Mouse (Mus musculus): ENCODE measurements at regions not wholly inside any gene's neighbourhood (a gene's known extent, or its start where the extent isn't known, plus 50 kb on each side); places are given as distances from the start of the nearest gene placed in this dataset.

DNA sequence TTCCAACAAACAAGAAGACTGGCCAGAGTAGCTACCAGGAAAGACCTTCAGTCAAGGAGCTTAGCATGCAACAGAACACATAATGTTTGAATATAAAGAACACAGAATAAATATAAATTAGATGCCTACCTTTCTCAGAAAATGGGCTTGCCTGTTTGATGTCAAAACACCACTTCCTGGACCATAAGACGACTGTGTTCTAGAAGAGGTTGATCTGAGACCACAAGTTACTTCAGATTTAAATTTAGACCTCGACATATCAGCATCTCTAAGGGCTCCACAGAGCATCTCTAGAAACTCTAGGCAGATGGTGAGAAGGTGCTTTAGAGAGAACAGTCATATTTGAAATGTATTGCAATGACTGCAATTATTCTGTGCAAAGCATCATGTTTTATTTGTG is 322.9 kb upstream of the Slc24a5 start:
- no peak for TF ChIP-seq CTCF (IDR thresholded peaks at IDR 0.05; ENCODE audit: borderline replicate concordance, extremely low read depth, insufficient read depth, insufficient read length)
- no peak for TF ChIP-seq POLR2A (IDR thresholded peaks at IDR 0.05; ENCODE audit: borderline replicate concordance, extremely low read depth, insufficient read depth, insufficient read length, poor library complexity, severe bottlenecking)

Measured in brain, embryonic 14.5 days (tissue).